Mouse (Mus musculus) adrenal gland, postnatal 36 days (tissue): ENCODE measurements around the gene Mettl26. TPM values are rescaled to one million over a fixed set of nuclear protein-coding genes. Genes with fewer than 3 reads are reported as not detected.

Experiments
- DNase-seq, 2 experiments: peaks; one replicate each; pipeline ENCODE4 v3.0.0; 2021; ENCODE audit warnings: mixed read lengths in 1 of 2
- long read RNA-seq, 2 experiments: library from polyadenylated mRNA; stranded (forward); transcript quantifications; one replicate each; pipeline ENCODE4 v2.0.0; 2021; ENCODE audit warnings: borderline sequencing depth in 2 of 2
- total RNA-seq, 2 experiments: library from RNA; stranded (reverse); gene quantifications; 2 replicates each; pipeline ENCODE4 v1.2.3; 2021

Mettl26 gene
- total RNA-seq: 100 to 1,000 TPM; 106 to 124 TPM
- long read RNA-seq, experiment 1, transcript Mettl26-204 (5 exons, 1,026 nt): minor isoform, 49 of 203 reads
- long read RNA-seq, experiment 1, transcript Mettl26-201 (6 exons, 1,243 nt): major isoform, 141 of 203 reads
- long read RNA-seq, experiment 1, partial matches to known transcripts: 9 of 203 reads
- long read RNA-seq, experiment 1, other reads (novel, unspliced or antisense): 3 of 203 reads
- long read RNA-seq, experiment 2, transcript Mettl26-201 (6 exons, 1,243 nt): major isoform, 89 of 123 reads
- long read RNA-seq, experiment 2, transcript Mettl26-204 (5 exons, 1,026 nt): minor isoform, 27 of 123 reads
- long read RNA-seq, experiment 2, partial matches to known transcripts: 4 of 123 reads
- long read RNA-seq, experiment 2, other reads (novel, unspliced or antisense): 2 of 123 reads

DNA sequence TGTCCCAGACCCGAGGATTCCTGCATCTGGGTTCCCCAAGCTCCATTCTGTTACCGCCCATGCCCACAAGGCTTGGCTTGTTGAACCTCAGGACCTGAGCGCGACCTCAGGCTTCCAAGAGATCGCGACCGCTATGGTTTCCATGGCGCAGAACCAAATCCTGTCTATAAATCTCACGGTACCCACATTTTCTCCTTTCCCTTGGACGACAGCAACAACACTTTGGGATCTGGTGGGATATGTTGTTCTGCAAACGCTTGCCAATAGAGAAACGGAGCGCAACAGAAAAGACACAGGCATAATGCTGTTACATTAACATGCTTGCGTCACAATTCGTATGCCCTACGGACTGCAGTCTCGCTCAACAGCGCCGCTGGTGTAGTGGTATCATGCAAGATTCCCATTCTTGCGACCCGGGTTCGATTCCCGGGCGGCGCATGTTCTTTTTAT lies at the start of gene Mettl26:
TSS of gene Mettl26 (plus strand) at position 354 of the 450 bp plus-strand sequence.
- peak; percentile 90 to 91 for DNase-seq

GRCm38 (mm10) chr17:25825311-25825710 lies 49.6 kb upstream of the Mettl26 start:
- no peak for DNase-seq

DNA sequence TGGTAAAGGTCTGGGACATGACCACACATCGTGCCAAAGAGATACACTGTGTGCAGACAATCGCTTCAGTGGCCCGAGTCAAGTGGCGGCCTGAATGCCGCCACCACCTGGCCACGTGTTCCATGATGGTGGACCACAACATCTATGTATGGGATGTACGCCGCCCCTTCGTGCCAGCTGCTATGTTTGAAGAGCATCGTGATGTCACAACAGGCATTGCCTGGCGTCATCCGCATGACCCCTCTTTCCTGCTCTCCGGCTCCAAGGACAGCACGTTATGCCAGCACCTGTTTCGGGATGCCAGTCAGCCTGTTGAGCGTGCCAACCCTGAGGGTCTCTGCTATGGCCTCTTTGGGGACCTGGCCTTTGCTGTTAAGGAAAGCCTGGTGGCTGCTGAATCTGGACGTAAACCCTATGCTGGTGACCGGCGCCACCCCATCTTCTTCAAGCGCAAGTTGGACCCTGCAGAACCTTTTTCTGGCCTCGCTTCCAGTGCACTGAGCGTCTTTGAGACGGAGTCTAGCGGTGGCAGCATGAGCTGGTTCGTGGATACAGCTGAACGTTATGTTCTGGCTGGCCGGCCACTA lies 48.8 kb upstream of the Mettl26 start:
- no peak for DNase-seq

GRCm38 (mm10) chr17:25827011-25827410 lies 47.9 kb upstream of the Mettl26 start:
- no peak for DNase-seq

DNA sequence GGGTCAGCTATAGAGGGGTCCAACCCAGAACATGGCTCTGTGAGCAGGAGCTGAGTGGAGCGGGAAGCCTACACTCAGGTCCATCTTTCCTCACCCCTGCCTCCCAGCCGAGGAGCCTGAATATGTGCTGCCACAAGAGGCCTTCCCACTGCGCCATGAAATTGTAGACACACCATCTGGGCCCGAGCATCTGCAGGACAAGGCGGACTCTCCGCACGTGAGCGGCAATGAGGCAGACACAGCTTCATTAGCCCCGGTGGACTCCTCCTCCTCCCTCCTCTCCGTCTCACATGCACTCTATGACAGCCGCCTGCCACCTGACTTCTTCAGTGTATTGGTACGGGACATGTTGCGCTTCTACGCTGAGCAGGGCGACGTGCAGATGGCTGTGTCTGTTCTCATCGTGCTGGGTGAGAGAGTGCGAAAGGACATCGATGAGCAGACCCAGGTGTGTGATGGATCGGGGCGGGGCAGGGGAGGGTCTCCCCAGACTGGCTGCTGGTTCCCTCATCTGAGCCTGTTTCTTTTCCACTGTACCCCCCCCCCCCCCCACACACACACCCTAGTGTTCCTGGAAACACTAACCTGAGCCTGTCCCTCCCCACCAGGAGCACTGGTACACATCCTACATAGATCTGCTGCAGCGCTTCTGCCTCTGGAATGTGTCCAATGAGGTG lies 47.2 kb upstream of the Mettl26 start:
- no peak for DNase-seq

DNA sequence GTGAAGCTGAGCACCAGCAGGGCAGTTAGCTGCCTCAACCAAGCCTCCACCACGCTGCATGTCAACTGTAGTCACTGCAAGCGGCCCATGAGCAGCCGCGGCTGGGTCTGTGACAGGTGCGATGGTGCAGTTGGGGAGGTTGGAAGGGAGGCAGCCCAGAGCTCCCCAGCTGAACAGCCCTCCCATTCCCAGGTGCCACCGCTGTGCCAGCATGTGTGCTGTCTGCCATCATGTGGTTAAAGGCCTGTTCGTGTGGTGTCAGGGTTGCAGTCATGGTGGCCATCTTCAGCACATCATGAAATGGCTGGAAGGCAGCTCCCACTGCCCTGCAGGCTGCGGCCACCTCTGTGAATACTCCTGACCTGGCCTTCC lies 46.7 kb upstream of the Mettl26 start:
- DNase-seq: no peak

DNA sequence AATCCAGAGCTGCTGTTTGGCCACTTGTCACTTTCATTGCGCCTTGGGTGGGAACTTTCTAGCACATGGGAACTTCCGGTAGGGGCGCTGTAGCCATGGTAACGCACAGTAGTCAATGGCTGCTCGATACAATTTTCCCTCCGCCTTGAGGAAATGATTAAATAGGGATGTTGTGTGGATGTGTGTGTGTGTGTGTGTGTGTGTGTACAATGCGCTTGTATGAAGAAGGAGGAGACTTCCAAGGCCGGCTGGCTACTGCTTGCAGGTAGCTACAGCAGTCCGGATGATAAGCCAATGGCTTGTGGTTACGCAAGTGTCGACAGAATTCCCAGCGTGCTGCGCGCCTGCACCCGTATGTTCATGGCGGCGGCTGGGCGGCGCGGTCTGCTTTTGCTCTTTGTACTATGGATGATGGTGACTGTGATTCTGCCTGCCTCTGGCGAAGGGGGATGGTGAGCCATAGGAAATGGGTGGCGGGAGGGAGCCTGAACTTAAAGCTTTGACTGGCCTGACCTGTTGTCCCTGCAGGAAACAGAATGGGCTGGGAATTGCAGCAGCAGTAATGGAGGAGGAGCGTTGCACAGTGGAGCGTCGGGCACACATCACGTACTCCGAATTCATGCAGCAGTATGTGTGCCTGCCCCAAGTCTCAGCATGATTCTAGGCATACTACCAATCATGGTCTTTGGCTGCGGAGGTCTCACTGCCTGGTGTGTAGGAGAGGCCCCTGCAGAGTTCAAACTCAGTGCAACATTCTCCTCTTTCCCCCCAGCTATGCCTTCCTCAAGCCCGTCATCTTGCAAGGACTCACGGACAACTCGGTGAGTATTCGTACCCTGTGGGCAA lies 45.9 kb upstream of the Mettl26 start, which contains the start of gene Jmjd8:
TSS of gene Jmjd8 (plus strand) at position 156 of the 846 bp plus-strand sequence.
- DNase-seq: peak; percentile 82 to 87

DNA sequence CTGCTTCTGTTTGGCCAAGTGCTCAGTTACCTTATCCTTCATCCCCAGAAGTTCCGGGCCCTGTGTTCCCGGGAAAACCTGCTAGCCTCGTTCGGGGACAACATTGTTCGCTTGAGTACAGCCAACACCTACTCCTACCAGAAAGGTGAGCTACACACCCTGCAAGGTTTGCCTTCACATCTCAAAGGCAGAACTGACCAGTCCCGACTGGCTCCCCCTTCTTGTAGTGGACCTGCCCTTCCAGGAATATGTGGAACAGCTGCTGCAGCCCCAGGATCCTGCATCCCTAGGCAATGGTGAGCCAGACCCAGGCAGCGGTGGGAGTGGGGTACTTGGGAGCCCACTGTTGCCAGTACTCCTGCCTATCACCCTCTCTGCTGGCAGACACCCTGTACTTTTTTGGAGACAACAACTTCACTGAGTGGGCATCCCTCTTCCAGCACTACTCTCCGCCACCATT lies 45.3 kb upstream of the Mettl26 start:
- DNase-seq: no peak

GRCm38 (mm10) chr17:25830200-25830753 lies 44.6 kb upstream of the Mettl26 start:
- no peak for DNase-seq

DNA sequence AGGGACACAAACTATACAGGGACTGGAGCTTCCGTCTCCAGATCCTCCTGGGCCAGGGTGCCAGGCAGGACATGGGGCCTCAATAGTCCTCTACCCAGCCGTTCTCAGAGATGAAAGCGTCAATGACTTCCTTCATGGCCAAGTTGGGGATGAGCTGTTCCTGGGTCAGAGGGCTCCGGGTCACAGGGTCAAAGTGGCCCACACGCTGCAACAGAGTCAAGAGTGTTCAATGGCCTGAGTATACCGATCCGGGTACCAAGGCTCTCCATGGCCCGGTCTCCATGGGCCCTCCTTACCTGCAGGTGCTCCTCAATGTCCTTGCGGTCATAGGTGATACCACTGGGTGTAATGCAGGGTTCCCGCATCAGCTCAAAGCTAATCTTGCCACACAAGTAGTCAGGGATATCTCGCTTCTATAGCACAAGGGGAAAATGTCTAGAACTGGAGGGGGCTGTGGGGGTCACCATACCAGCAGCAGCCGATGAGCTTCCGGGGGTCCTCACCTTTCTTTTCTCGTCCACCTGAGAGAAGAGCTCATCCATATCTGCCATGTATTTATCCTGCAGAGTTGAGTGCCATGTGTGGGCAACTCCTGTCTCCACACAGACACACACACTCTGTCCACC lies 44.0 kb upstream of the Mettl26 start:
- DNase-seq: no peak

GRCm38 (mm10) chr17:25831451-25832281 lies 43.2 kb upstream of the Mettl26 start:
- DNase-seq: peak; percentile 76 to 81

- peak; percentile 100 for DNase-seq
Measured at GRCm38 (mm10) chr17:25832436-25833290, 42.2 kb upstream of the Mettl26 start.

DNA sequence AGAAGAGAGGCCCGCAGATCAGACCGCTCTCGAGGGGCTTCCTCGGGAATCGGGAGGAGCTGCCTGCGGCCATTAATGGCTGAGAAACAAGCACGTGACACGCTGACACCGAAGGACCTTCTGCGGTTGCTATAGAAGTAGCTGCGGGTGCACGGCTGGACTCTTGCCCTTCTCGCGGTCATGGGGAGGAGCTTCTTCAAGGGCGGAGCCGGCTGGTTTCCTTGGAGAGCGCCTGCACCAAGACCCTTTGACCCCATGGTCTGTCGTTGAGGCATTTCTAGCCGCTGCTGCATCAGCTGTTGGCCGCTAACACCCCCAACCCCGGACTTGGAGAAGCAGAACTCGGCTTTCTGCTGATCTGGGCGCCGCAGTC lies 41.6 kb upstream of the Mettl26 start, which contains the start of gene Stub1:
TSS of gene Stub1 (minus strand) at position 114 of the 373 bp plus-strand sequence.
- peak; percentile 95 for DNase-seq

- peak in 1 of 2 experiments; percentile 71 for DNase-seq
Measured at GRCm38 (mm10) chr17:25833961-25834594, 40.8 kb upstream of the Mettl26 start.

DNA sequence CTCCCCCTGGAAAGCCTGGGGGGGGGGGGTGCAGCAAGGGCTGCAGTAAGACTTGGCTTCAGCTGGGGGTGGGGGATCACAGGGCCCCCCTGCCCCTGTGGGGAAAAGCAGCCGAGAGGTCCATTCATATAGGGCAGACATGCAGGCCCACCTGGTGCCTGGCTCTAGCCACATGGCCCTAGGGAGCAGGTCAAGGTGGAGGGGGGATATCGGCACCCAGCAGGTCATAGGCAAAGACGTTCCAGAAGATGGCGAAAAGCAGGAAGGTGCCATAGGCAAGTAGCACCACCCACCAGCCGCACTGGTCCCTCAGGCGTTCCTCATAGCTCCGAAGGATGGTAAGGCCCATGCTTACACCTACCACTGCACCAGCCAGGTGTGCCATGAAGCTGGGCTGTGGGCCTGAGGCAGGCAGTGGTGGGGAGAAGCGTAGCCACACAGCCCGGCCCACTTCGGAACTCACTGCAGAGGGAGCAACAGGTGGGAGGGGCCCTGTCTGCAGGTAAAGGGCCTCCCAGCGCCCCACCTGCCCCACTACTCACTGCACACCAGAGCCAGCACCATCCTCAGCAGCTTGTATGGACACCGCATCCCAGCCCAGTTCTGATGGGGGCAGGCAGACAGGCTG lies 40.2 kb upstream of the Mettl26 start:
- DNase-seq: no peak

GRCm38 (mm10) chr17:25835301-25835700 lies 39.6 kb upstream of the Mettl26 start:
- no peak for DNase-seq

GRCm38 (mm10) chr17:25835816-25836215 lies 39.1 kb upstream of the Mettl26 start:
- DNase-seq: no peak
